Mouse (Mus musculus): Measurements from ENCODE around the gene Snai3. TPM values are rescaled to one million over a fixed set of nuclear protein-coding genes. Genes with fewer than 3 reads are reported as not detected.

The Snai3 gene
- not detected in 2 replicates for polyA plus RNA-seq (2015; fragmentation: Nextera tagmentation; extraction: Ambion mirVana)

DNA sequence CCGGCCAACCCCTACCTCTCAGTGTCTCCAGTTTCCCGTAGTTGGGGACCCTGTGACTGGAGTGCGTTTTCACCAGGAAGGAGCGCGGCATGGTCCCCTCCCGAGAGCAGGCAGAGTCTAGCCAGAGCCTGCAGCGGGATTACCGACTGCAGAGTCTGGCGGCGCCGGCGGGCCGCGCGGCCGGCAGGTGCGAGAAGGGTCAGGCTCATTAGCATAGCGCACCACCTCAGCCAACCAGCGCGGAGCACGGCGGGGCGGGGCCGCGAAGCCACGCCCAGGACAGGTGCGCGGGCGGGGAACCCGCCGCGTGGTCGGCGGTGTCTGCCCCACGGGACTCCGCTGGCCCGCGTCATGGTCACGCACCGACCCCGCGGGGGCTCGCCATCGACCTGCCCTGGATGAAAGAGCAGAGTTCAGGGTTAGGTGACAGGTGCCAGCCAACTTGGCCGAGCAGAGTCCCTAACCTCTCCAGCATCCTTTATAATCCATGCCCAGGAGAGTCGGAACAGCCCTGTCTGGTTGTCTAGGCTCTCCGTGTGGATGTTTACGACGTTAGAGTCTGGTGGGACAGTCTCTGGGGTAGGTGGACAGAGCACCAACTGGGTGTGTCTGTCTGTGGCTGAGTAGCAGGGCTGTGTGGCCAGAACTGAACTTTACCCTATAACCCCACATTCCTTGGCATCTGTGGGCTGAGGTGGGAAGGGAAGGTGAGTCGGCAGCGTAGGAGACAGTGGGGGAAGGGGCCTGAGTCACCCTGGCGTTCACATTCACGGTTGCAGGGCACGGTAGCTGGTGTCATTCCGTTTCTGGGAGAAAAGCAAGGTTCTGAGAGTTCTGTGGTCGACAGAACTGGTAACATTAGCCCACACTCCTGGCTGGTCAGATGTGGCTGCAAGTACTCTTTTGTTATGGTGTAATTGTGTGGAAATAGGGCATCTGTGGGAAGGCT, at the start of gene Snai3:
Gene Snai3 (minus strand): TSS at position 210 of the 949 bp plus-strand sequence.
- H3K9ac ChIP-seq = peak within 1 kb of the TSS; percentile 37
- peaks cover 12% of the 10 kb centered on the region for H3K4me1 ChIP-seq (replicated peaks)
- H3K4me3 ChIP-seq = peak within 1 kb of the TSS; percentile 39
- H3K27ac ChIP-seq (replicated peaks) = no peak within 1 kb of the TSS
- peaks cover 46% of the 10 kb centered on the region for H3K27me3 ChIP-seq
- peaks cover 1% of the 10 kb centered on the region; the same call in 1 of the 2 replicates for H3K36me3 ChIP-seq
- peak; percentile 75 for ATAC-seq (ENCODE audit: low FRiP score, low read depth)
- no peaks in the 10 kb centered on the region for H3K9me3 ChIP-seq
- peak within 1 kb of the TSS; percentile 73 for H3K4me2 ChIP-seq
- 2% methylated on average over 56 of the region's 56 CpGs for WGBS

DNA sequence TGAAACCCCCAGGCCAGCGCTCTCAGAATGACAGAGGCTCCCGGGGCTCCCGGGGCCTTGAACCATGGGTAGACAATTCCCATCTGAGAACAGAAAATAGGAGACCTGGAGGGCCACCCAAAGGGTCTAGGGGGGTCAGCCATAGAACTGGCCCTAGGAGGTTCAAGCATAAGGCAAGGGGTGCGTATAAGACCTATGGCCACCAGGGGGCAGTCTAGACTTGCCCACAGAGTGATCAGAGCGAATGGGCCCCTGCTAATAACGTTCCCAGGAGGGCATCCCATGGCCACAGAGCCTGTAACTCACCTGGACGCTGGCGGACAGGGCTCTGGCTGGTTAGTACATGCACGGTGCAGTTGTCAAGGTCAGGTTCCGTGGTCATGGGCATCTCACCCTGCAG, 40.3 kb upstream of the Snai3 start:
- no peak overlapping the region for H3K4me2 ChIP-seq
- H3K27ac ChIP-seq (replicated peaks) = no peak overlapping the region
- no peaks in the 10 kb centered on the region for H3K27me3 ChIP-seq
- no peaks in the 10 kb centered on the region for H3K36me3 ChIP-seq
- 40% methylated on average over 10 of the region's 10 CpGs for WGBS
- H3K9ac ChIP-seq = no peak overlapping the region
- H3K9me3 ChIP-seq = no peaks in the 10 kb centered on the region
- H3K4me3 ChIP-seq = no peak overlapping the region
- H3K4me1 ChIP-seq (replicated peaks) = no peaks in the 10 kb centered on the region
- no peak for ATAC-seq (ENCODE audit: low FRiP score, low read depth)

- no peak overlapping the region for H3K4me3 ChIP-seq
- no peaks in the 10 kb centered on the region for H3K36me3 ChIP-seq
- ATAC-seq (ENCODE audit: low FRiP score, low read depth) = no peak
- H3K27me3 ChIP-seq = no peaks in the 10 kb centered on the region
- no peak overlapping the region for H3K4me2 ChIP-seq
- H3K4me1 ChIP-seq (replicated peaks) = no peaks in the 10 kb centered on the region
- no peak overlapping the region for H3K27ac ChIP-seq (replicated peaks)
- 67% methylated on average over 17 of the region's 17 CpGs for WGBS
- H3K9ac ChIP-seq = no peak overlapping the region
- no peaks in the 10 kb centered on the region for H3K9me3 ChIP-seq
Measured at GRCm38 (mm10) chr8:122497912-122498311, 37.4 kb upstream of the Snai3 start.

GRCm38 (mm10) chr8:122497016-122497734, 36.6 kb upstream of the Snai3 start:
- Histone ChIP-seq H3K27ac (replicated peaks) (no peak overlapping the region), H3K4me2 (no peak overlapping the region), H3K36me3 (no peaks in the 10 kb centered on the region), H3K4me1 (replicated peaks) (no peaks in the 10 kb centered on the region), H3K4me3 (no peak overlapping the region), H3K9ac (no peak overlapping the region), H3K27me3 (no peaks in the 10 kb centered on the region), H3K9me3 (no peaks in the 10 kb centered on the region)
- 83% methylated on average over 12 of the region's 12 CpGs for WGBS
- ATAC-seq (ENCODE audit: low FRiP score, low read depth) = no peak

GRCm38 (mm10) chr8:122488387-122488786, 27.9 kb upstream of the Snai3 start:
- peaks cover 12% of the 10 kb centered on the region for H3K36me3 ChIP-seq
- H3K4me2 ChIP-seq = no peak overlapping the region
- no peak overlapping the region for H3K9ac ChIP-seq
- 84% methylated on average over 9 of the region's 9 CpGs for WGBS
- H3K4me1 ChIP-seq (replicated peaks) = no peaks in the 10 kb centered on the region
- no peak for ATAC-seq (ENCODE audit: low FRiP score, low read depth)
- H3K27me3 ChIP-seq = no peaks in the 10 kb centered on the region
- H3K27ac ChIP-seq (replicated peaks) = no peak overlapping the region
- H3K9me3 ChIP-seq = no peaks in the 10 kb centered on the region
- H3K4me3 ChIP-seq = no peak overlapping the region

DNA sequence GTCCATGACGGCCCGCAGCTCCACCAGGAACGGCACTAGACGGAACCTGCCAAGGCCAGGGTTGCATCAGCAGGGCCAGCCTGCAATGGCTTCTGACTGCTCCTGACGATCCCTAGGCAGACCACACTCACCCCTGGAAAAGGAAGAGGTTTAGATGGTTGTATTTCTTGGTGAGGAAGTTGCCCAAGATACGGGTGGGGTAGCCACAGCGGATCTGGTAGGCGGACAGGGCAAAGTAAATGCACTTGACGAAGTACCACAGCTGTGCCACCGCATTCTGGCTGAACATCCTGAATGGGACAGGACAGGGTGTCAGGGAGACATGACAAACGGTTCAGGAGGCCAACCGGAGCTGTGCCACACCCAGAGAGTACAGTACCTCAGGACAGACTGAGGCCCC, 24.3 kb upstream of the Snai3 start:
- 90% methylated on average over 12 of the region's 12 CpGs for WGBS
- Histone ChIP-seq H3K36me3 (peaks cover 41% of the 10 kb centered on the region), H3K27me3 (no peaks in the 10 kb centered on the region), H3K9me3 (no peaks in the 10 kb centered on the region), H3K4me2 (no peak overlapping the region), H3K4me3 (no peak overlapping the region), H3K9ac (no peak overlapping the region), H3K27ac (replicated peaks) (no peak overlapping the region), H3K4me1 (replicated peaks) (no peaks in the 10 kb centered on the region)
- no peak for ATAC-seq (ENCODE audit: low FRiP score, low read depth)

DNA sequence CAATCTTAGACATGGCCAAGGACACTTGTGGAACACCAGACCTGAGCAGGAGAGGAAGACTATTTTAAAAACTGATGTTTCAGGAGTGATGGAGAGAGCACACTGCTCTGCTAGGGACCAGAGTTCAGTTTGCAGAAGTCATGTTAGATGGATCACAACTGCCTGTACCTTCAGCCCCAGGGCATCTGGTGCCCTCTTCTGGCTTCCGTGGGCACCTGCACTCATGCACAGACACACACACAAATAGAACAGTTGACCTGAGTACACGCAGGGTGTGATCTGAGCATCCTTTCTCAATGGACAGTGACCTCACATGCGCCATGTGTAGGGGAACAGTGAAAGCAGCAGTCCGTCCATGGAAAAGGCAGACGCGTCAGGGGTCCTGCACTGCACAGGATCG, 23.3 kb upstream of the Snai3 start:
- no peaks in the 10 kb centered on the region for H3K9me3 ChIP-seq
- H3K27me3 ChIP-seq = no peaks in the 10 kb centered on the region
- no peak for ATAC-seq (ENCODE audit: low FRiP score, low read depth)
- no peak overlapping the region for H3K4me3 ChIP-seq
- no peak overlapping the region for H3K9ac ChIP-seq
- H3K36me3 ChIP-seq = peaks cover 50% of the 10 kb centered on the region
- H3K4me1 ChIP-seq (replicated peaks) = no peaks in the 10 kb centered on the region
- 95% methylated on average over 7 of the region's 7 CpGs for WGBS
- no peak overlapping the region for H3K4me2 ChIP-seq
- H3K27ac ChIP-seq (replicated peaks) = no peak overlapping the region

DNA sequence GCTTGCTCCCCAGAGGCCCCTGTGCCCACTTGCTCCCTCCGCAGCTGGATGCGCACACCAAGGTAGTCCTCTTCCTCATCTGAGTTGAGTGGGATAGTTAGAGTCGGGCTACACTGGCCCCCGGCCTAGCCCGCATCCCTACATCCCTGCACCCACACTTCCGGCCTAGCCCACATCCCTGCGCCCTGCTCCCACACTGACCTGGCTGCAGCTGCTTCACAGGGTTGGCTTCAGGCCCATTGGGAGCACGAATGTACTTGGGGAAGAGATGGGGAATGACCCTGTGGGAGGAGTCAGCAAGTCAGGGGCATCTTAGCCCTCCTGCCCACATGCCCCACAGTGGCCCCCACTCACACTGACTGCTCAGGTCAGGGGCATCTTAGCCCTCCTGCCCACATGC, 21.9 kb upstream of the Snai3 start:
- H3K9ac ChIP-seq = no peak overlapping the region
- no peaks in the 10 kb centered on the region for H3K9me3 ChIP-seq
- no peak overlapping the region for H3K4me2 ChIP-seq
- WGBS = 97% methylated on average over 8 of the region's 8 CpGs
- H3K27ac ChIP-seq (replicated peaks) = no peak overlapping the region
- no peaks in the 10 kb centered on the region for H3K27me3 ChIP-seq
- peaks cover under 1% of the 10 kb centered on the region for H3K4me1 ChIP-seq (replicated peaks)
- peaks cover 63% of the 10 kb centered on the region for H3K36me3 ChIP-seq
- no peak for ATAC-seq (ENCODE audit: low FRiP score, low read depth)
- no peak overlapping the region for H3K4me3 ChIP-seq

DNA sequence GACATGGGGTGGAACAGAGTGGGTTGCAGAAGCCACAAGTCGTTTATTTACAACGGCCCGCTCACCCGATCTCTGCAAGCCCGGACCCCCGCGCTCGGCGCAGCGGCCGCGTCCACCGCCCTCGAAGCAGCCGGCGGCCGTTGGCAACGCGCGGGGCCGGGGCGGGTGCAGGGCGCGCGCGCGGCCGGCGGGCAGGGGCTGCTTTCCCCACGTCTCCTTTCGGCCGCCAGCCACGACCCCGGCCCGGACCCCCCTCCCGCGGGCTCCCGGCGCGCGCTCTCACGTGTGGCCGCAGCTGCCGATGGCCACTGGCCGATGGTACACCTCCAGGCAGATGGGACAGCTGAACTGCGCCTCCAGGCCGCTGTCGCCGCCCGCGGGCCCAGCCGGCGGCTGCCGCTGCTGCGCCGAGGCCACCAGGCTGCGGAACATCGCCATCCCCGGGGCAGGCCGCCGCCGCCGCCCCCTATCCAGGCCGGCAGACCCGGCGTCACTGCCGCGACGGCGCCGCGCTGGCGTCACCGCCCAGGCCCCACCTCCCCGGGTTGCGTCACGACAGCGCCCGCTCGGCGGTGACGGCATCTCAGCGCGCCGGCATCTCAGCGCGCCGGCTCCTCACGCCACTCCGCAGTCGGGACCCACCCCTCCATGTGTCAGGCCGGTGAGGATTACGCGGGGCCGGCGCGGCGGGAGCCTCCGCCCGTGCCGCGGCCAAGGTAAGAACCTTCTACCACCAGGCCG, 15.2 kb upstream of the Snai3 start, which contains the start of the genes Rnf166 and Ctu2:
Gene Rnf166 (minus strand): TSS at position 485 of the 741 bp plus-strand sequence.
Gene Ctu2 (plus strand): TSS at position 564 of the 741 bp plus-strand sequence.
- Histone ChIP-seq H3K27ac (replicated peaks) (peak within 1 kb of the TSS; percentile 89), H3K27me3 (no peaks in the 10 kb centered on the region), H3K4me3 (peak within 1 kb of the TSS; percentile 80), H3K9ac (peak within 1 kb of the TSS; percentile 94), H3K4me2 (peak within 1 kb of the TSS; percentile 97), H3K36me3 (peaks cover 35% of the 10 kb centered on the region), H3K4me1 (replicated peaks) (peaks cover 28% of the 10 kb centered on the region), H3K9me3 (no peaks in the 10 kb centered on the region)
- under 1% methylated on average over 79 of the region's 103 CpGs for WGBS
- ATAC-seq (ENCODE audit: low FRiP score, low read depth) = peak; percentile 94

GRCm38 (mm10) chr8:122474951-122475560, 14.5 kb upstream of the Snai3 start:
- Histone ChIP-seq H3K27me3 (no peaks in the 10 kb centered on the region), H3K36me3 (peaks cover 34% of the 10 kb centered on the region), H3K27ac (replicated peaks) (peak overlapping the region; percentile 89), H3K9ac (peak overlapping the region; percentile 94), H3K4me1 (replicated peaks) (peaks cover 28% of the 10 kb centered on the region), H3K9me3 (no peaks in the 10 kb centered on the region), H3K4me2 (peak overlapping the region; percentile 97), H3K4me3 (peak overlapping the region; percentile 80)
- ATAC-seq (ENCODE audit: low FRiP score, low read depth) = no peak
- 12% methylated on average over 16 of the region's 16 CpGs for WGBS

DNA sequence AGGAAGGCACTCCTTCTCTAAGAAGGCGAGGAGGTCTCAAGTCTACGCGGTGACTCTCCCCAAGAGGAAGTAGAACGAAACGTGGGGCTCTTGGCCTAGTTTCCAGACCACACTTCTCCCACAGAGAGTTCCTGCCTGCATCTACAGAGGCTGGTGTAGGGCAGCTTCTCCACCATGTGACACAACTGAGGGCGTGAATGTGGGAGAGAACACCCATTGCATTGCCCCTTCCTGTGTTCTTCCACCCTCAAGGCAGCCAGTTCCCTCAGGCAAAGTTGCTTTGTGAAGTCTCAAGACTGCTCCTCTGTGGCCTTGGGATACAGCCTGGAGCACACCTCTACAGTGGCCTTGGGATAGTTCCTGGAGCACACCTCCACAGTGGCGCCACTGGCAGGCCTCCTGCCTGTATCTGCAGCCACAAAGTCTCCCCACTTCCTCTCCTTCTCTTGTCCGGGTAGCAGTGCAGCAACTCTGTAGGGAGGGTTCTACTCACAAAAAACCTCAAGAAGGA, 13.4 kb upstream of the Snai3 start:
- H3K27me3 ChIP-seq = no peaks in the 10 kb centered on the region
- no peak overlapping the region for H3K4me2 ChIP-seq
- WGBS = 95% methylated on average over 8 of the region's 8 CpGs
- ATAC-seq (ENCODE audit: low FRiP score, low read depth) = no peak
- peaks cover 23% of the 10 kb centered on the region for H3K36me3 ChIP-seq
- H3K4me3 ChIP-seq = no peak overlapping the region
- H3K9ac ChIP-seq = no peak overlapping the region
- H3K9me3 ChIP-seq = no peaks in the 10 kb centered on the region
- peaks cover 28% of the 10 kb centered on the region for H3K4me1 ChIP-seq (replicated peaks)
- no peak overlapping the region for H3K27ac ChIP-seq (replicated peaks)
